Mouse (Mus musculus) kidney, postnatal 25 days (tissue): ENCODE results near the gene Ttc33.

Experiments
- DNase-seq, 2 experiments: peaks; one replicate each; pipeline ENCODE4 v3.0.0; 2021; ENCODE audit warnings: mixed read lengths in 2 of 2

The Ttc33 gene

DNA sequence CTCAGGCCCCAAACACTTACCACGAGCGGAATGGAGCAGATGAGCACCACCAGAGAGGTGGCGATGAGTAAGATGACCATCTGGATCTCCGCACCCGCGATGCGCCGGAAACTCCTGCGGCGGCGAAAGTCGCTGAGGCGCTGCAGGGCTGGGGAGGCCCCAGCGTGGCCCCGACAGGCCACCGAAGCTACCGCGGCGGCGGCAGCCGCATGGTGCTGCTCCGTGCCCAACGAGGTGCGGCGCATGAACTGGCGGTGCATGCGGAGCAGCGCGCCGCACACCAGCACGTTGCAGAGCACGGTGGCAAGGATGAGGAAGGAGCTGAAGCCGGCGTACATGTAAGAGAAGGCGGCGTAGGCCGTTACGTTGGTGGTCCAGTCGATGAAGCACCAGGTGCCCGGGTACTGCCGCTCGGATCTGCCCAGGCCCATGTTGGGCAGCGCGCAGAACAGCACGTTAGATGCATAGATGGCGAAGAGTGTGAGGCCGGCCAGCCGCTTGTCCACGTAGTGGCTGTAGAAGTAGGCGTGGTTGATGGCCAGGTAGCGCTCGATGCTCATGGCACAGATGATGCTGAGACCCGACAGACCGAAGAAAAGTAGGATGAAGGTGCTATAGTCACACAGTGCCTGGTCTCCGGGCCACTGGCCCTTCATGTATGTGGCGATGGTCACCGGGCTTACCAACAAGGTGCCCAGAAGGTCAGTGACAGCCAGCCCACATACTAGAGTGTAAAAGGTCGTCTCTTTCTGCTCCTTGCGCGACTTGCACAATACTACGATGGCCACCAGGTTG is 57.1 kb downstream of the Ttc33 start:
- DNase-seq, result peak in 1 of 2 experiments; percentile 40

DNA sequence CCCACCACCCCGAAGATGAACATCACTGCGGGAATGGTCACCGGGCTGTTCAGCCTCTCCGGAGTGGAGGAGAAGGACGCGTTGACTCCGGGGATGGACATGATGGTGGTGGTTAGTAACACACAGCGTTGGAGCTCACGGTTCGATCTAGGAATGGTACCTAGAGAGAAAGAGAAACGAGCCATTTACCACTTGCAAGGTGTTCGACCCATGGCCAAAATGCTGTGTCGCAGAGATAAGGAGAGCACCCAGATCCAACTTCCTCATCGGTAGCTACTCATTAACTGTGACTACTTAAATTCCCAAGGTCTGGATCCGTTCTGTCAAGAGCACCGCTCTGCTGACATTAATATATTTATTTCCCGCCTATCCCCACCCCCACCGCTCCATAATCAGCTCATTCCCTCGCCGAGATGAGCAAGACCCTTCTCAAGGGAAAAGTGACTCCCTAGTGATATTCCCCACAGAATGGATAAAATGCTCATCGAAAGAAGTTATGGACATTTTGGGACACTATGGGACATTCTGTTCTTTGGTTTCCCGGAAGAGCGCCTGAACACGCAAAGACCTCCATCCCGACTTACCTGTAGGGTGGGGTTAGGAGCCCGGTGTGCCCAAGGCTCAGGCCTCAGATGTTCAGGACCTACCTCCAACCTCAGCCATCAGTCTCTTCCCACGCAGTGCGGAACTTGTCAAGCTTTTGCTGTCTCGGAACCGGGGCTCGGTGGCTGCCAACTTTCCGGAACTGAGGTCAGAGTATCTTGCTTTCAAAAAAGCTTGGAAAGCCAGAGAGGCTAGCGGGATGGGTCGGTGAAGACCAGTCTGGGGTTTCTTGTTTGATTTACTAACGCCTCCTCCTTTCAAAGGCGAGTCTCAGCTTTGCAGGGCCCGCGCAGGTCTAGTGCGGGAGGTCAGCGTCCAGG is 58.0 kb downstream of the Ttc33 start:
- DNase-seq, result peak in 1 of 2 experiments; percentile 50

DNA sequence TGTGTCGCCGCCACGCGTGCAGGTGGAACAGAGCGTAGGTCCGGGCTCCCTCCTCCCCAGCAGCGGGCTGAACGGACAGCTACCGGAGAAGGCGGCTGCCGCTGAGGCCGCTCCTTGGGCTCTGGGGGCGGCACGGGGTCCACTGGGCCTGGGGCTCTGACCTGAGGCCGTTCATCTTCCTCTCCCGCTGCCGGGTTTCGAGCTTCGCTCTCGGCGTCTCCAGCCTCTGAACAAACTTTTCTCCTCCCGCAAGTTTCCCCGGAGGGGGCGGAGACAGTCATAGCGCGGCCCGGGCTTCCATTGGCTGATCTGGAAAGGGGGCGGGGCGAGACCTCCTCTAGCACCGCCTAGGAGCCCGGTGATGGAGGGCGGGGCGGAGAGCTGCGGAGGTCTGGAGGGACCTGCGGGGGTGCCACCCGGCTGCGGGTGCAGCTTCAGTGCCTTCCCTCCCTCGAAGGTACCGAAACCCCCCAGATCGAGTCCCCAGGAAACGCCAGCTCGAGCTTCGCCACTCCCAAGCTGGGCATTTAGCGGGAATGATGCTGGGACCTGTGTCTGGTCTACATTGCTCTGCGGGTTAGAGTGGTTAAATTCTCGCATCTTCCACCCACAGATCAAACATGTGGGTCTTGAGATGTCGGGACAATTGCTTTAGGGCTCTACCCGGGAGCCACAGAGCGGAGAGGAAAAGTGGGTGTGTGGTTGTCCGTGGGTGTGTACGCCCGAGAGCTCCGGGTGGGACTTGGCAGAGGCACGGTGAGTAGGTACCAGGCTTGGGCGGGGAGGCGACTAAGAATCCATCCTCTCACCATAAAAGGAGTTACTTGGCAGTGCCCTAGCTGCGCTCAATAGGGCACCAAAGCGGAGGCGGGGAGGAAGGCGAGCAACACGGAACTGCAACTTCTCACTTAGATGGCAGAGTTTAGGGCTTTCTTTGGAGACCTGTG is 58.9 kb downstream of the Ttc33 start, which contains the start of gene Ptger4:
TSS of gene Ptger4 (minus strand) at position 229 of the 947 bp plus-strand sequence.
- peak; percentile 93 to 95 for DNase-seq

DNA sequence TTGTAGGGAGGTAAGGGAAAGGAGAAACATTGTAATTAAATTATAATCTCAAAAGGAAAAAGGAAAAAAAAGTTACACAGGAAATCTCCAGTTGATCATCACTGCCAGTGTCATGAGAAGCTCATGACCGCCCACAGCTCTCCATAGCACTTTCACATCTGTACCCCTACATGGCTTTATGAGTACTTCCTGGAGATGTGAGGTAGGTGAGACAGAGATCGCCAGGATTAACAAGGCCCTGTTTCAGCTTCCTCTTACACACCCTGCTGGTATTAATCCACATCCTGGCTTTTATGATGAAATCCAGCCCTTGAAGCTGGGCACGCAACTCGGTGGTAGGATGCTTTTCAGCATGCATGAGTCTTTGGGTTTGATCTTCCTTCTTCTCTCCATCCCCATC is 64.9 kb downstream of the Ttc33 start:
- DNase-seq, result no peak

DNA sequence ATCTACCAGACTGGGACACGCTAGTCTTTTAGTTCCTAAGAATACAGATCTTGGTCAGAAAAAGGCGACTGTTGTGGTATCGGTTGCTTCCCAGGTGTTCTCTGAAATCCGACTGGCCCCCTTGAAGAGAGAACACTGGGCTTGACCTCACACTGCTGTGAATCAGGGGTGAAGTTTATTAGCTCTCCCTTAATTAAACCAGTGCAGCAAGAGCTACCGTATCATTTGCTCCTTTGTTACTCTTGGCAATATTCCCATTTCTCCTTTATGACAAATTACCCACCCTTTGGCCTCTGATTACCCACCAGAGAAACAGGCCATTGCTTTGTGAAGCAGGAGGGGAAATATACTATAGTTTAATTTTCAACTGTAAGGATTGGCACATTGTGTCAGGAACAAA is 74.9 kb downstream of the Ttc33 start:
- DNase-seq, result no peak

DNA sequence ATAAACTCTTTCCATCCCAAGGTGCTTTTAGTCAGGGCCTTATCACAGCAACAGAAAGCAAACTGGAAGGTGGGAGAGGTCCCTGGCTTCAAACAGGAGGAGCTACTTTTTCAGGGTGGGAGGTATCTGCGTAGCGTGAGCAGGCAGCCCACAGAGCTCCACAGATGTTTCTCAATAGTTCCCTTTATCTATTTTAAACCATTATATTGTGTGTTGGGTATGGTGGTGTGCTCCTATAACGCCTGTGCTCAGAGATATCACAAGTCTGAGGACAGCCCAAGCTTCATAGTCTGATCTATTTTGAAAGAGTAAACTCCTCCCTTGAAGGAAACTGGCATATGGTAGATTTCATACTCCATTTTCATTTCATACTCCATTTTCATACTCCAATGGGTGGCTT is 75.7 kb downstream of the Ttc33 start:
- no peak for DNase-seq

DNA sequence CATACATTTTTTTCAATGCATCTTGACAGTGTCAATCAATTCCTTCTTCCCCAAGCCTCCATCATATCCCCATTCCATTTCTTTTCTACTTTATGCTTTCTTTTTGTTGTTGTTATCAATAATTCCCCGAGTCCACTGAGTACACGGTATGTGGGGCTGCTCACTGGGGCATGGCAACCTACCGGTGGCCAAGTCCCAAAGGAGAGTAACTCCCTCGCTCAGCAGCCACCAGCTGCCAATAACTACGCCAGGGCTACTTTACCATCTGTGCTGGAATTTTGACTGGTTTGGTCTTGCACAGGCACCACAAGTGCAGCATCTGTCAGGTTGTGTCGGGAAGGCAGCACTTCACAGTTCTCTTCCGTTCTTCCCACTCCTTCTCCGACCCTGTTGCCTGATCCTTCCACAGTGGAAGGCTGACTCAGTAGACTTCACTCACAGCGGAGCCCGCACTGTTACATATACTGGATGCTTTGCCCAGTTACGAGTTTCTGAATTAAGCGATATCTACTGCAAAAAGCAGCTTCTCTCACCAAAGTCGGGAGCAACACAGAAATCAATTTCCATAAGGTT is 76.9 kb downstream of the Ttc33 start:
- DNase-seq, result no peak

DNA sequence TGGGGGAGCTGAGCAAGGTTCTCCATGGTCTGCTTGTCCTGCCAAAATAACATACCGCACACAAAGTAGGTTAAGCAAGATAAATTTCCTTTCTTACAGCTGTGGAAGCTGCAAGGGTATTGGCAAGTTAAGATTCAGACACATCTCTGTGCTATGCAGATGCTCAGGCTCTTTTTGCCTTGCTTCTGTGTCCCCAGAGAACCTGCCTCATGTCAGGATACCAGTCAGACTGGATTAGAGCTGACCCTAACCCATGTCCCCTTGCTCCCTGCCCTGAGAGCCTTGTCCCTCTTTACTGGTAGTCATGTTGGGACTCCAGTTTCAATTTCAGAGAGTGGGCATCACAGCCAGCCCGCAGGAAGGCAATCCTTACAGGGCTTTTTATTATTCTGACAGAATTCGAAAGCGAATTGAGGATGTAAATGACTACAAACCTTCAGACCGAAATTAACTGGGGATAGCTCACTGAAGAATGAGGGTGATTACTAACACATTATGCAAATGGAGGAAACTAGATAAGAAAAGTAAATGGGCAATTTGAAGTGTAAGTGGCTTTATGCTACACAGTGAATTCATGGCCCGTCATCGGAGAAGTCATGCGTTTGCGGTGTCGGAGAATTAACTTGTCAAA is 77.7 kb downstream of the Ttc33 start:
- no peak for DNase-seq

DNA sequence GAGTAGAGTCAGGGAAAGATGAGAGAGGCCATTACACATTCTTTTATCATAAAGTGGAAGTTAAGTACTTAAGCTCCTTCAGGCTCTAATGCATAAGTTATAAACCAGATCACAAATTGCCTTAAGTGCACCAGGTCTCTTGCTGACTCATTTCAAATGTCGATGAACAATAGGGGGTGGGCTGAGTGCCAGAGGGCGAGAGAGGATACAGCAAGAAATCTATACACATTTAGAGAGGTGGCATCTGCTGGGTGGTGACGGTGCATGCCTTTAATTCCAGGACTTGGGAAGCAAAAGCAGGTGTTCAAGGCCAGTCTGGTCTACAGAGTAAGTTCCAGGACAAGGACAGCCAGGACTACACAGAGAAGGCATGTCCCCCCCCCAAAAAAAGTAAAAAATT is 80.8 kb downstream of the Ttc33 start:
- DNase-seq, result no peak
